10 mouse cellular contexts compared by ENCODE assay signal in the genomic region with DNA sequence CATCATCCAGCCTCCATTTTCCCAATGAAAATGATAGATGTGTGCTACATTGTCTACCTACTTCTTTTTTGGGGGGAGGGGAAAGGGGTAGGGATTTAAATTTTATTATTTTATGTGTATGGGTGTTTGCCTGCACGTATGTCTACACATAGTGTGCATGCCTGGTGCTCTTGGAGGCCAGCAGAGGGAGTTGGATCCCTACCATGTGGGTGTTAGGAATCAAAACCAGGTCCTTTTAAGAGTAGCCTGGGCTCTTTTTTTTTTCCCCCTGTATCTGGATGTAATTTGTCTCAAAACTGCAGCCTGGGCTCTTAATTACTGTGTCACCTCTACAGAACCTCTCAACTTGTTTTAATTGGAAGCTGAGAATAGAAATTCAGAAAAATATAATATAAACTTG.
A peak's percentile ranks its signal among the peaks of the same experiment; 100 is the strongest.
DNase-seq lines count a peak whose midpoint lies in the region; ATAC-seq and TF ChIP-seq lines count a peak whose summit lies in the region.
"Had no signal": no experiment of that assay in that cellular context is flagged by ENCODE, and none has a peak within 500 bp of the region (broad histone marks: within the 10 kb centered on the region; RNA-seq: fewer than 3 reads in every experiment).

No protein-coding gene starts in this region.

- no peak overlapping the region for H3K4me2 ChIP-seq in embryonic facial prominence, embryonic 11.5 days (ENCODE audit: low read depth, low read length)
- H3K4me2 ChIP-seq in midbrain, embryonic 15.5 days, result no peak overlapping the region

- no peak overlapping the region for H3K27ac ChIP-seq in embryonic facial prominence, embryonic 11.5 days (replicated peaks; ENCODE audit: low read depth, low read length)
- H3K27ac ChIP-seq in embryonic facial prominence, embryonic 10.5 days (replicated peaks), result no peak overlapping the region
- no peak overlapping the region for H3K27ac ChIP-seq in midbrain, embryonic 15.5 days

- ATAC-seq in embryonic facial prominence, embryonic 11.5 days (replicated peaks; ENCODE audit: insufficient number of reproducible peaks, low FRiP score, low TSS enrichment, low read depth), result no peak
- ATAC-seq in midbrain, embryonic 15.5 days (replicated peaks), result no peak

- TF ChIP-seq POLR2A in lung, adult 2 months (IDR thresholded peaks at IDR 0.05; ENCODE audit: borderline replicate concordance, extremely low read depth, low read depth, low read length), result no peak

- 95% methylated on average over 1 of the region's 1 CpGs for WGBS in embryonic facial prominence, embryonic 11.5 days
- WGBS in embryonic facial prominence, embryonic 10.5 days, result 90% methylated on average over 1 of the region's 1 CpGs
- WGBS in lung, adult 2 months, result 52% methylated on average over 1 of the region's 1 CpGs
- WGBS in midbrain, embryonic 15.5 days, result 61% methylated on average over 1 of the region's 1 CpGs

- H3K9me3 ChIP-seq in embryonic facial prominence, embryonic 11.5 days (replicated peaks; ENCODE audit: control insufficient read depth, low read length), result no peaks in the 10 kb centered on the region
- no peaks in the 10 kb centered on the region for H3K9me3 ChIP-seq in embryonic facial prominence, embryonic 10.5 days
- no peaks in the 10 kb centered on the region for H3K9me3 ChIP-seq in midbrain, embryonic 15.5 days
- H3K9me3 ChIP-seq: megakaryocyte, embryonic 14.5 days had no signal

- no peaks in the 10 kb centered on the region; the same call in 1 of the 2 replicates for H3K36me3 ChIP-seq in embryonic facial prominence, embryonic 11.5 days (replicated peaks; ENCODE audit: control insufficient read depth, insufficient read depth, low read depth, low read length)
- peaks cover 29% of the 10 kb centered on the region for H3K36me3 ChIP-seq in embryonic facial prominence, embryonic 10.5 days (replicated peaks)
- H3K36me3 ChIP-seq in splenic B cell, adult 2 months (ENCODE audit: control insufficient read depth, insufficient read depth, low read length, poor library complexity, severe bottlenecking), result peaks cover 5% of the 10 kb centered on the region; the same call in 1 of the 2 replicates
- H3K36me3 ChIP-seq in midbrain, embryonic 15.5 days (replicated peaks), result 0 out of 2 replicates have a peak, but pooled peaks cover 3% of the 10 kb centered on the region

- TF ChIP-seq CTCF in lung, adult 2 months (IDR thresholded peaks at IDR 0.05; ENCODE audit: insufficient read depth, low read length), result peak; percentile 66

- H3K4me1 ChIP-seq in embryonic facial prominence, embryonic 11.5 days (ENCODE audit: control insufficient read depth, insufficient read depth, low read length), result no peaks in the 10 kb centered on the region
- H3K4me1 ChIP-seq in embryonic facial prominence, embryonic 10.5 days, result no peaks in the 10 kb centered on the region
- H3K4me1 ChIP-seq in lung, adult 2 months (ENCODE audit: control insufficient read depth, insufficient read depth, low read length), result peaks cover 2% of the 10 kb centered on the region
- no peaks in the 10 kb centered on the region for H3K4me1 ChIP-seq in midbrain, embryonic 15.5 days

- no peak overlapping the region for H3K9ac ChIP-seq in embryonic facial prominence, embryonic 11.5 days (replicated peaks; ENCODE audit: low read length)
- H3K9ac ChIP-seq in midbrain, embryonic 15.5 days, result no peak overlapping the region

- no peak overlapping the region for H3K4me3 ChIP-seq in embryonic facial prominence, embryonic 11.5 days (ENCODE audit: low read depth, low read length)
- H3K4me3 ChIP-seq in embryonic facial prominence, embryonic 10.5 days, result no peak overlapping the region
- no peak overlapping the region for H3K4me3 ChIP-seq in lung, adult 2 months (replicated peaks; ENCODE audit: extremely low read depth, low read depth, low read length)
- no peak overlapping the region for H3K4me3 ChIP-seq in midbrain, embryonic 15.5 days
- H3K4me3 ChIP-seq: megakaryocyte, embryonic 14.5 days had no signal

- H3K27me3 ChIP-seq in embryonic facial prominence, embryonic 11.5 days (ENCODE audit: control insufficient read depth, insufficient read depth, low read length), result no peaks in the 10 kb centered on the region
- no peaks in the 10 kb centered on the region for H3K27me3 ChIP-seq in embryonic facial prominence, embryonic 10.5 days (replicated peaks; ENCODE audit: low read depth, poor library complexity, severe bottlenecking)
- H3K27me3 ChIP-seq in splenic B cell, adult 2 months (ENCODE audit: control insufficient read depth, insufficient read depth, low read length, poor library complexity, severe bottlenecking), result no peaks in the 10 kb centered on the region
- no peaks in the 10 kb centered on the region for H3K27me3 ChIP-seq in midbrain, embryonic 15.5 days (replicated peaks)
- H3K27me3 ChIP-seq: megakaryocyte, embryonic 14.5 days had no signal

- peak; percentile 13 for DNase-seq in embryonic facial prominence, embryonic 11.5 days (ENCODE audit: low spot score)
- DNase-seq in embryonic facial prominence, embryonic 10.5 days (ENCODE audit: low spot score), result no peak
- no peak for DNase-seq in lung, adult 2 months
- no peak for DNase-seq in lung, postnatal 14 days
- DNase-seq in c-Kit-positive CD71-positive TER-119-negative erythroid progenitor cells, embryonic 14.5 days (ENCODE audit: low read depth), result peak; percentile 17
- peak; percentile 62 for DNase-seq in splenic B cell, adult 2 months (ENCODE audit: low read depth, low spot score)
- DNase-seq in retina, postnatal 1 day, result no peak
- DNase-seq: right cerebral cortex, postnatal 4 days had no signal

Comparison
In these comparisons a context has a peak if more than half of its experiments do, and no peak if none do; other contexts are left out.
1. DNase-seq: peak in embryonic facial prominence, embryonic 11.5 days (single experiment), c-Kit-positive CD71-positive TER-119-negative erythroid progenitor cells, embryonic 14.5 days (single experiment) and splenic B cell, adult 2 months (single experiment); none in embryonic facial prominence, embryonic 10.5 days (single experiment), lung, adult 2 months (single experiment), lung, postnatal 14 days (single experiment) and retina, postnatal 1 day (single experiment).